Mouse (Mus musculus) neural tube, embryonic 12.5 days (tissue): Measurements from ENCODE around the gene Serpinf1. TPM values are rescaled to one million over a fixed set of nuclear protein-coding genes. Genes with fewer than 3 reads are reported as not detected.
"Not testable (repeated sequence)": the region's sequence is repeated elsewhere in the genome, so short reads cannot be mapped to it uniquely, and the experiment has no call there.

Source experiments
- ATAC-seq: fragments of 200-750 bp; cut with Nextera tagmentation; 2 replicates; pipeline ENCODE4 v1.8.0; 2017; ENCODE audit warnings: low read depth, mild to moderate bottlenecking, moderate TSS enrichment, moderate library complexity; ENCODE audit not compliant: low FRiP score
- H3K27ac ChIP-seq: fragments of 300-500 bp; sonication (generic); 2 replicates; pipeline ENCODE4 v1.5.1; 2016
- H3K27me3 ChIP-seq: fragments of 300-500 bp; sonication (generic); replicated peaks from 2 replicates; pipeline ENCODE4 v1.6.1; 2016; ENCODE audit warnings: mild to moderate bottlenecking
- H3K36me3 ChIP-seq: fragments of 300-500 bp; sonication (generic); 2 replicates; pipeline ENCODE4 v1.6.1; 2016; ENCODE audit warnings: mild to moderate bottlenecking
- H3K4me1 ChIP-seq: fragments of 300-500 bp; sonication (generic); 2 replicates; pipeline ENCODE4 v1.6.1; 2016
- H3K4me2 ChIP-seq: fragments of 300-500 bp; sonication (generic); replicated peaks from 2 replicates; pipeline ENCODE4 v1.6.1; 2016; ENCODE audit warnings: mild to moderate bottlenecking
- H3K4me3 ChIP-seq: fragments of 300-500 bp; sonication (generic); 2 replicates; pipeline ENCODE4 v1.5.1; 2016
- H3K9ac ChIP-seq: fragments of 300-500 bp; sonication (generic); 2 replicates; pipeline ENCODE4 v1.6.1; 2016; ENCODE audit warnings: mild to moderate bottlenecking
- H3K9me3 ChIP-seq: fragments of 300-500 bp; sonication (generic); 2 replicates; pipeline ENCODE4 v1.6.1; 2016; ENCODE audit warnings: mild to moderate bottlenecking
- WGBS: fragments of 180-500 bp; shearing (Covaris S2); methylation state at CpG from one replicate; pipeline ENCODE4 v1.1.7; 2016; 5-methylcytosine and 5-hydroxymethylcytosine counted together
- microRNA counts: library from miRNA; unstranded; fragments of <30 nt; microRNA quantifications from one replicate; lab custom pipeline; 2017
- microRNA-seq: library from miRNA; unstranded; fragments of <30 nt; microRNA quantifications from one replicate; pipeline ENCODE4, GENCODE M21; 2017
- polyA plus RNA-seq: library from polyadenylated mRNA; unstranded; fragments of >200 nt; fragmentation: Nextera tagmentation; extraction: Ambion mirVana; gene quantifications from 2 replicates; pipeline ENCODE4 v1.2.1, GENCODE M21; 2016

Serpinf1 gene
- polyA plus RNA-seq, 1 experiment from 2014 or later: 73.2 TPM

GRCm38 (mm10) chr11:75383529-75383928 is 39.0 kb downstream of the Serpinf1 start:
- not testable (repeated sequence) for H3K4me2 ChIP-seq, H3K9ac ChIP-seq, H3K27me3 ChIP-seq, H3K27ac ChIP-seq, H3K4me1 ChIP-seq, H3K4me3 ChIP-seq, H3K36me3 ChIP-seq, H3K9me3 ChIP-seq, ATAC-seq
- 63% methylated on average over 3 of the region's 3 CpGs for WGBS

DNA sequence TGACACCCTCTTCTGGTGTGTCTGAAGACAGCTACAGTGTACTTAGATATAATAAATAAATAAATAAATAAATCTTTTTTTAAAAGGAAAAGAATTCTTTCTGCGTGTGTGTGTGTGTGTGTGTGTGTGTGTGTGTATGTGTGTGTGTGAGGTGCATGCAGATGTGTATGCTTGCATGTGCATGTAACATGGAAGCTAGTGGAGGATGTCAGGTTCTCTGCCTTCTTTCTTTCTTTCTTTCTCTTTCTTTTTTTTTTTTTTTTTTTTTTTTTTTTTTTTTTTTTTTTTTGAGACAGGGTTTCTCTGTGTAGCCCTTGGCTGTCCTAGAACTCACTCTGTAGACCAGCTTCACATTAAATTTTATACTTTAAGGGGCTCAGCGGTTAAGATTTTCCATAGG is 43.7 kb downstream of the Serpinf1 start:
- ATAC-seq: not testable (repeated sequence)

DNA sequence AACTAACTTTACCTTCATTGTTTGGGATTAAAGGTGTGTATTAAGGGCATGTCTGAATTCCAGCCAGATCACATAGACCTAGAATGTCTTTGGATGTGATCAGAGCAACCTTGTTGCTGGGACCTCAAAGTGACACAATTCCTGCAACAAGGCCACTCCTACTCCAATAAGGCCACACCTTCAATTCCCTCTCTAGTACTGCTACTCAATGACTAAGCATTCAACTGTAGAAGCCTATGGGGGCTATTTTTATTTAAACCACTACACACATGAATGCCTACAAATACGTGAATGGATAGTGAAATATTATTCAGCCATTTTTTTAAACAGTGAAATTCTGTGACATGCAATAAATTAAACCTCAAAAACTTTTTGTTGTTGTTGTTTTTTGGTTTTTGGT is 45.4 kb downstream of the Serpinf1 start:
- Histone ChIP-seq H3K27me3 (no peaks in the 10 kb centered on the region), H3K4me2 (no peak overlapping the region), H3K36me3 (no peaks in the 10 kb centered on the region), H3K4me1 (no peaks in the 10 kb centered on the region), H3K4me3 (no peak overlapping the region), H3K9ac (no peak overlapping the region), H3K27ac (no peak overlapping the region), H3K9me3 (no peaks in the 10 kb centered on the region)
- WGBS: 96% methylated on average over 1 of the region's 1 CpGs
- no peak for ATAC-seq

More for the DNA sequence above, 43.7 kb downstream of the Serpinf1 start:
- H3K36me3 ChIP-seq, H3K4me2 ChIP-seq, H3K4me3 ChIP-seq, H3K9me3 ChIP-seq, H3K27me3 ChIP-seq, H3K4me1 ChIP-seq, H3K9ac ChIP-seq, H3K27ac ChIP-seq: not testable (repeated sequence)
- WGBS: 93% methylated on average over 2 of the region's 2 CpGs

MicroRNAs within 50 kb of the gene (microRNA counts, 519-probe panel; counts per million panel counts)
- 6,201 counts per million, percentile 91 among the panel's probes with 10 or more counts for microRNA mmu-miR-22 (lab: Ali Mortazavi, UCI)

Small RNAs within 50 kb of the gene (microRNA-seq; reads per million reads assigned to microRNA genes)
- 3,039 reads per million, percentile 86 among the genes with 10 or more reads in this experiment for gene Mir22

Other genes with a start within 250 kb of the Serpinf1 start
- 23.1 and 23.9 TPM in 2 replicates for gene Ovca2, start 243.9 kb downstream of the Serpinf1 start, polyA plus RNA-seq
- gene Dph1, start 231.5 kb downstream of the Serpinf1 start, polyA plus RNA-seq: 16.7 and 18.4 TPM in 2 replicates
- 9.9 and 14.5 TPM in 2 replicates for gene Rtn4rl1, start 228.9 kb downstream of the Serpinf1 start, polyA plus RNA-seq
- 95.9 and 103 TPM in 2 replicates for gene Rpa1, start 74.4 kb downstream of the Serpinf1 start, polyA plus RNA-seq
- 13.5 and 15.1 TPM in 2 replicates for gene Smyd4, start 74.3 kb downstream of the Serpinf1 start, polyA plus RNA-seq
- gene Serpinf2, start 16.9 kb upstream of the Serpinf1 start, polyA plus RNA-seq: 0.18 and 0.40 TPM in 2 replicates
- gene Wdr81, start 32.0 kb upstream of the Serpinf1 start, polyA plus RNA-seq: 8.2 and 9.0 TPM in 2 replicates
- 8.3 and 8.6 TPM in 2 replicates for gene Tlcd2, start 39.0 kb upstream of the Serpinf1 start, polyA plus RNA-seq
- gene Prpf8, start 64.1 kb upstream of the Serpinf1 start, polyA plus RNA-seq: 68.3 and 69.2 TPM in 2 replicates
- 0.52 and 0.76 TPM in 2 replicates for gene Rilp, start 87.4 kb upstream of the Serpinf1 start, polyA plus RNA-seq
- gene Scarf1, start 90.8 kb upstream of the Serpinf1 start, polyA plus RNA-seq: 4.9 and 5.8 TPM in 2 replicates
- 14.2 and 17.1 TPM in 2 replicates for gene Slc43a2, start 109.0 kb upstream of the Serpinf1 start, polyA plus RNA-seq
- 134 and 140 TPM in 2 replicates for gene Pitpna, start 165.4 kb upstream of the Serpinf1 start, polyA plus RNA-seq
- 31.4 and 31.5 TPM in 2 replicates for gene Inpp5k, start 208.3 kb upstream of the Serpinf1 start, polyA plus RNA-seq
- 14.0 and 16.8 TPM in 2 replicates for gene Myo1c, start 227.8 kb upstream of the Serpinf1 start, polyA plus RNA-seq